Mouse (Mus musculus) E14TG2a.4 (cell line): ENCODE measurements around the gene Bhlhb9.
"Not testable (repeated sequence)": the region's sequence is repeated elsewhere in the genome, so short reads cannot be mapped to it uniquely, and the experiment has no call there.

Source experiments
- CTCF ChIP-seq: conservative IDR thresholded peaks from 2 replicates; pipeline ENCODE4 v1.5.1; 2014; ENCODE audit warnings: low read length
- NANOG ChIP-seq: IDR thresholded peaks from 2 replicates; pipeline ENCODE4 v1.6.1; 2014; ENCODE audit warnings: borderline replicate concordance, low read length, mixed read lengths

- not testable (repeated sequence) for TF ChIP-seq CTCF, NANOG
Observed at GRCm38 (mm10) chrX:135838521-135839360, 41.3 kb downstream of the Bhlhb9 start, which contains the start of gene Gprasp2.
